Mouse (Mus musculus) frontal cortex, adult 2 months (tissue): ENCODE data around the gene Relch. TPM values are rescaled to one million over a fixed set of nuclear protein-coding genes. Genes with fewer than 3 reads are reported as not detected.
"Not testable (repeated sequence)": the region's sequence is repeated elsewhere in the genome, so short reads cannot be mapped to it uniquely, and the experiment has no call there.

Source experiments
- DNase-seq, 2 experiments: peaks; one replicate each; pipeline ENCODE4 v3.0.0; 2022; ENCODE audit warnings: low spot score in 1 of 2; ENCODE audit errors: extremely low spot score in 1 of 2
- polyA plus RNA-seq: library from polyadenylated mRNA; depleted of rRNA; stranded (reverse); fragments of >200 nt; gene quantifications from 2 replicates; pipeline ENCODE4 v1.2.3, GENCODE M21; 2012; rRNA removed

Relch gene
- polyA plus RNA-seq = 39.0 and 43.0 TPM in 2 replicates

DNA sequence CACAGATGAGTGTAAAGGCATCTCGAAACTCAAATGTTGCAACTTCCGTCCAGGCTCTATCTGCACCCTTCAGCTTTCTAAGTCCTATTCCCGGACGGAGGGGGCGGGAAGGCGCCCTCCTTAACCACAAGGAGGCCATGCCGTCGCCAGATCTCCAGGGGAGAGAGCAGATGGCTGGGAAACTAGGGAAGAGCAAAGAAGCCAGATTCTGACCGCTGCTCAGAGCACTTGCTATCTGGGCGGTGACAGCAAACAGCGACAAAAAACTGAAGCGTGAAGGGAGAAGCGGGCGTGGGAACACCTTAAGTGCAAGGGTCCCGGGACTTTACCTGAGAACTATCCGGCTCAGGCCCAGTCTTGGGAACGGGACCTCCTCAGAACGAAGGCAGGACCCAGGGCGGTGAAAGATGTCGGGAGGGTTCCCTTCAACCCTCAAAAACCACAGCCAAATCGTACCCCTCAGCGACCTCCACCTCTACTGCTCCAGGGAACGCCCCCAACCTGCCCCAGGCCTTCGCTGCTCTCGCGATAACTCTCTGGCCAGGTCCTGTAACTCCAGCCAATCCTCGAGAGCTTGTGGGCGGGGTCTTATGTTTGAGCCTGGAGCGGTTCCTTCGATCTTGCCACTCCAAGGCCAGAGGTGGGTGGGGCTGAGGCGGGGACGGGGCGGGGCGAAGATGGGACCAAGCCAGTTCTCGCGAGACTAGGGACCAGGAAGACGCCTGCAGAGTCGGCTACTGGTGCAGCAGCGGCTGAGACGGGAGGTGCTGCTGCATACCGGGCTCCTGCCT, at the start of gene Relch, which contains the start of gene Pign:
TSS of gene Relch (plus strand) at position 691 of the 791 bp plus-strand sequence.
TSS of gene Pign (minus strand) at position 507 of the 791 bp plus-strand sequence.
- DNase-seq = peak; percentile 98 to 99

DNA sequence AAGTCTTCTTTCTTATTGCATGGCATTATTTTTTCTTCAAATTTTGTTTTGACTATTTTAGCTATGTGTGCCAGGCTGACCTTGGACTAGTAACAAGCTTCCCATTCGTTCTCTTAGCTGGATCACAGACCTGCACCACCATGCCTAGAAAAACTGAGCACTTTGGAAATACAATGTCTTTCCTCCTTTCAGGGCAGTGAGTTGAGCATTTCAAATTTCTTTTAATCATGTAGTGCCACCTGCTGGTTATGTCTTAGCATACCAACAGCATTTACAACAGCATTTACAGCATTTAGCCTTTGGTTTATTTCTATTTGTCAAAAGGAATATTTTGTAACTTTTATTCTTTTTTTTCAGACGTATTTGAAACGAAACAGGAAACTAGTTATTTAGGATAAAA, 33.2 kb upstream of the Relch start:
- DNase-seq = peak in 1 of 2 experiments; percentile 79

DNA sequence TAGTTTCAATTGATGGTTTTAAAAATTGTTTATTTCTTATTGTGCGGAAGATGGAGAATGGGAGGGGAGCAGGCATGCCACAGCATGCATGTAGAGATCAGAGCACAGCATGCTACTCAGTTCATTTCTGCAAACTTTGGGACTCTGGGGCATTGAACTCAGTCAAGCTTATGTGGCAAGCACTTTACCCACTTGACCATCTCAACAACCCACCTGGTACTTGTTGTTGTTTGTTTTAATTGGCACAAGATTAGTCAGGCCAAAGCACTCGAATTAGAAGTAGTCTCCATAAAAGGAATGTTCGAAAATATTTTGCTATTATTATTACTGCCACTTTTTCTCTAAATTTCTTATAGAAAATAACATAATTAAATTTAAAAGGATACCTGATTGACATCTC, 19.6 kb upstream of the Relch start:
- no peak for DNase-seq

DNA sequence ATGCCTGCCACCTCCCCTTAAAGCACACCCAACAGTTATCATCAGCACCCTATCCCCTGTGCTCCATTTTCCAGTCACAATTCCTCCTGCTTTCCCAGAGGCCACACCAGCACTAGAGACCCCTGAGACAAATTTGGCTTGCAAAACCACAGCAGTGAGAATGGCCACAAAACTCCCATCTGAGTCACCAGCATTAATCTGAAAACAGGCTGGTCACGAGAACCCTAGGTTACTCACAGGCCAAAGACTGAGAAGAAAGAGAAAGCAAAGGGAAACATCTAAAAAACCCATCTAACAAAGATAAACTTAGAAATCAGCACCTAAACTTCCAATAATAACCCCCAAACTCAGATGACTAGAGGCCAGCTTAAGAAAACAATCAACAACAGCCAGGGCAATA, 13.0 kb upstream of the Relch start:
- no peak for DNase-seq

DNA sequence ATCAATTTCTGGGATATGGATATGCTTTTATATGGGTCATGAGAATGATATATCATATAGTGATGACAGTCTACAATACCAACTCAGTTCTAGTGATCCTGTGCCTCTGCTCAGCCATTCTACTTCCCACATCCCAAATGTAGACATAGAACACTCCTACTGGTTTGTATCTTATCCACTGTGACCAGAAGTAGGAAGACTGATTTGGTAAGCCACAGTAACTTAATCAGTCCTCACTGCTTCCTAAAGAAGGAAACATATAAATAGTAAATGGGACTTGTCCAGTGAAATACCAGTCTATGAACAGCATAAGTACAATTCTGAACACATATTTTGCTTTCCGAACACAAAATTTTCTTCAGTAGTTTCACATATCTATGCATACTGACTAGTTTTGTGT, 9.7 kb upstream of the Relch start:
- no peak for DNase-seq

DNA sequence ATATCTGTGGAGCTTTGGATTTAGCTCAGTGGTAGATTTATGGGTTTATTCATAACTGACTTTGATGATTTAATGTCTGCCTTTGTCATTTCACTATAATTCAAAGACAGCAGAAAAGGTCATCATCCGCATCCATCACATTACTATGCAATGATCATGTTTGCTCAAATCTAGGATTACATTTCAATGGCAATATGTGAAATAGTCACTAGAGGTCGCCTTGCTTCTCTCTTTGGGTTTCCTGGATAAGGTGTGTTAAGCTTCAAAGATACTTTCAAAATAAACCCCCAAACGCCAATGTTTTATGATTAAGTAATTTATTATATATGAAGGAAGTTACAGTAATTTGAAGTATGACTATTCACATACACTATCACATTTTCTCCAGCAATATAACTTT, 3.6 kb upstream of the Relch start:
- DNase-seq = peak in 1 of 2 experiments; percentile 89

DNA sequence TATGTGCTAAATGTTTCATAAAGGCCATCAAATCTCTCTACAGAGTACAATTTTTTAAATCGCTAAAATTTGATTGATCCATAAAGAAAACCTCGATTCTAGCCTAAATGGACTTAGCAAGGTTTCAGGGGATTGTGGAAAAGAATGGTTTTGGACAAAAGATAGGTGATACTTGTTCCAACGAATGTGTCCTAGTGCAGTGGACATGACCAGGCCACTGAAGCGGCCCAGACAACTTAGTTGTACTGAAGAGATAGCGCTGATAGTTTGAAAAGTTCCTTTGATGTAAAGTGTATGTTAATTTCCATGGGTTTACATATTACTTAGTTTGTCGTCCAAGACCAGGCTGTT, 866 bp upstream of the Relch start:
- DNase-seq = no peak

DNA sequence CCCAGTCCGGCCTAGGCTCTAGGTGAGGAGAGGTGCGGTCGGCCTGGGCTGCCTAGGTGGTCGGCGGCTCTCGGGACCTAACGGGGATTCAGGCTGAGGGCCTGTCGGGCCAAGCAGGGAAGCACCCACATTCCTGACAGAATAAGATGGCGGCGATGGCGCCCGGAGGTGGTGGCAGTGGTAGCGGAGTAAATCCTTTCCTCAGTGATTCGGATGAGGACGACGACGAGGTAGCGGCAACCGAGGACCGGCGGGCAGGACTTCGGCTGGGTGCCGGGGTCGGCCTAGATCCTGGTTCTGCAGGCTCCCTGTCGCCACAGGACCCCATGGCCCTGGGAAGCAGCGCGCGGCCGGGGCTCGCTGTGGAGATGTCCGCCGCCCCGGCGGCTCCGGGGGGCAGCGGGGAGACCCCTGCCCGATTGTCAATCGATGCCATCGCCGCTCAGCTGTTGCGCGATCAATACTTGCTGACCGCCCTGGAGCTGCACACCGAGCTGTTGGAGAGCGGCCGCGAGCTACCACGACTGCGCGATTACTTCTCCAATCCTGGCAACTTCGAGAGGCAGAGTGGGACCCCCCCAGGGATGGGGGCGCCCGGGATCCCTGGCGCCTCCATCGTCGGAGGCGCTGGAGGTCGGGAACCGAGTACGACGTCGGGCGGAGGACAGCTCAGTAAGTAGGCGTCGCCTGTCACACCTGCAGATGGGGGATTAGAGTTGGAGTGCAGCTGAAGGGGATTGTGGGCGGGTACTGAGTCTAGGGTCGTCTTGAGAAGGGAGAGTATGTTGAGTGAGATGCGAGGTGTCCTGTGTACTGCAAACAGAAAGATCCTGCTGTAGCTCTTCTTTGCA, 526 bp downstream of the Relch start:
- peak in 1 of 2 experiments; percentile 13 for DNase-seq

DNA sequence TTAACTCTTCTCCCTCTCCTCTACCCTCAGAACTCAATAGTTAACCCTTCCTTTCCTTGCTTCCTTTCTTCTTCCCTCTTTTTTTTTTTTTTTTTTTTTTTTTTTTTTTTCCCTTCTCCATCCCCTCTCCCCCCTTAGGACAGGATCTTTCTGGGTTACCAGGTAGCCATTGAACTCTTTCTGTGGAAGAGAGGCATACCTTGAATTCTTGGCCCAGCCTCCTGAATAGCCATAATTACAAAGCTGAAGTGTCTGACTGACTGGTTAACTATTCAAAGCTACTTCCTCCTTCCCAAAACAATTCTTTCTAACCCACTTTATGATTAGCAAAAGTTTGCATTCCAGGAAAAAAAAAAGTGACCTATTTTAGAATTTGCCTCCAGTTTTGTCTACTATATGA, 6.0 kb downstream of the Relch start:
- no peak for DNase-seq

DNA sequence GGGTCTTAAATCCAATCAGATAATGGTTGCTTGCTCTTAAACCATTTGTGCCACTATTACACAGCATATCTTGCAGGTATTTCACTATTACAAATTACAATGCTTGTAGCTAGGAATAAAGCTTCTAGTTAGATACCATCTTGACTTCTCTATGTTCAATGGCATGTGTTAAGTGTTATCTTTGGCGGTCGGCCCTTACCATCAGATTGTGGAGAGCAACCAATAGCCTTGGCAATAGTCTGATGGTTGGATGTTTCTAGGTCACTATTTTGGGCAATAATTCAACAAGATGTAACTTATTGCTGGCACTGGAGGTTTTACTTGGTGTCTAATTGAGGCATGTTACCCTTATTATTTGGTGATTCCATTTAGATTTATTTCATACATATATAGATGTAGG, 11.1 kb downstream of the Relch start:
- no peak for DNase-seq

DNA sequence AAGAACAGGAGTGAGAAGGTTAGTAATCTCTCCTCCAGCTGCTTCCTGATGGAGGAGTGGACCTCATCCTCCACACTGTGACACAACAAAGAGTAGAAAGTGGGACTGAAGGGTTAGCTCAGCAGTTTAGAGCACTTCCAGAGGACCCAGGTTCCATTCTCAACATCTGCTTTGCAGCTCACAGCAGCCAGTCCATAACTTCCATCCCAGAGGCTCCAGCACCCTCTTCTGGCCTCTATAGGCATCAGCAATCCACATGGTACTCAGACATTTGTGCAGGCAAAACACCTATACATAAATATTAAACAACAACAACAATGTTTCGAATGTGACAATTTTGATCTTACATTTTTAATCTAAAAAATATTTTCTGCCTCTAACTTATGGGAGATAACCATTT, 16.9 kb downstream of the Relch start:
- DNase-seq = peak in 1 of 2 experiments; percentile 20

DNA sequence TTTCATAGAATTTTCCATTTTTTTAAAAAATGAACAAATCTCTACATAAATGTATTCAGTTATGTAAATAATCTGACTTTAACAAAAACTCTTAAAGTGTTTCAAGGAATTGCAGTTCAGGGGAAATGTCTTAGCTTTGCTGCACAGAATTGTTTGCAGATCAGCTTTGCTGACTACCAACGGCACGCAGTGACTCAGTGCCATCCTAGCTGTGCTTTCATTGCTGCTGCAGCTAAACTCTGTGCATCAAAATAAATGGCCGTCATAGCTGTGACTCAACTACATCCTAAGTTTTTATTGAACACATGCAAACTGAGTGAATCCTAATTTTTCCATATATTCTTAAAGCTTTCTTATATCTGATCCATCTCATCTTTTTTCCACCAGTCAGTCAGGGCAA, 21.8 kb downstream of the Relch start:
- peak in 1 of 2 experiments; percentile 33 for DNase-seq

DNA sequence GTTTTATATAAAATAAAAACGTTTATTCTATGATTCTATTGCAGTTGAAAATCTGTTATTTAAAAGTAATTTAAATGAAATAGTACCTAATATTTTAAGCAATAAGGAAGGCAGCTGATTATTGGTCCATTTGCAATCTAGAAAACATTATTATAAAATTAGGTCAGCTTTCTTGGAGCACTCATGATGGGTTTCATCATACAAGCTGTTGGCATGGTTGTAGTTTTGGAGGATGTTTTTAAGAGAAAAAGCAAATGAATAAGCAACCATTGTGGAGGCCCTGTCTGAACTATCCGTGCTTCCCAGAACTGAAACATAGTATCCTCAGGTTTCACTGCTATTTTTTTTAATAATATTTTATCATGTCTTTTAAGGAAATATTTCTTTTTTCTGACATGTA, 31.9 kb downstream of the Relch start:
- no peak for DNase-seq

DNA sequence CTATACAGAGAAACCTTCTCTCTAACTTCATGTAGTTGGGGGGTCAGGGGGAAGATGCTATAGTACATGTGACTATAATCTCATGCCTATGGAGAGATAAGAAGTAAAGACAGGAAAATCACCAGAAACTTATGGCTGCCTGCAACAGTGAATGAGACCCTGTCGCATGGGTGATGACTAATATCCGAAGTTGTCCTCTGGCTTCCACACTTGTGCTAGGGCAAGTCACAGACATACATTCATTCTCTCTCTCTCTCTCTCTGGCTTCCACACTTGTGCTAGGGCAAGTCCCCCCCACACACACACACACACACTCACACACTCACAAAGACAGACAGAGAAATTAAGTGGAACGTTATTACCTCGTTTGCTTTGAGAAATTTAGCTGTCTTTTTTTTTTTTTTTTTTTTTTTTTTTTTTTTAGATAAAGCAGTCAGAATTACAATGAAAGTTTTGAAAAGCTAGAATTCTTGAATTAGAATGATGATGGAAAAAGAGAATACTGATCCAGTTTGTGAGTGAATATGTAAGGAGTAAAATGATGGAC, 37.4 kb downstream of the Relch start:
- DNase-seq = no peak

DNA sequence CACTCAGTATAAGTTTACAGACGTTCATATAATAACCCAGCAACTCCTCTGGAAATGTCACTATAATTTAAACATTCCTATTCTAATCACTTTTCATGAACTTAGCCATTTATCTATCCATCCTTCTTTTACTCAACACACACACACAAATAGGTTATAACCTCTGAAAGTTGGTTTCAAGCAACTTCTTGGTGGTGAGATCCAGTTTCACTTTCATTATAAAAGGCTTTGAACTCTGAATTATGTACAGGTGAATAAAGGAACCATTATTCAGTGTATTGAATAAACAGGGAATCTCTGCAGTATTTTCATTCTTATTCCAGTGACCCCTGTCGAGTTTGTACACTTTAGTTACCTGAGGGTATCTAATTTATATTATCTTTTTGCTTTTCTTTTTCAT, 45.8 kb downstream of the Relch start:
- no peak for DNase-seq

DNA sequence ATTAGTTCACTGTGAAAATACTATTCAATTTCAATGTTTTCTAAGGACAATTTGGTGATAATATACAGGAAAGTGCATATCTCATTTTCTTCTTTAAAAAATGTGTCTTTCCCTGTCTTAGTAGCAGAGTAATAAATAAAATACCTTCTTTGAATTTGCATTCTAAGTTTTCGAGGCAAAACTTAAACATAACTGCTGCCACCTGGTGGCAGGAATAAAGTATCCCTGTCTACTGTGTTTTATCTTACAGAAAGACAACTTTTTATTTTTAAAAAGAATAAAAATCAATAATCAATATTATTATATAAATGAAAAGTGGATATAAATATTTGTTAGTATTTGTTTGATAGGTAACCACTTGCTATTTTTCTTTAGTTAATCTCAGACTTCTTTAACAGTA, 47.6 kb downstream of the Relch start:
- DNase-seq = peak in 1 of 2 experiments; percentile 53

DNA sequence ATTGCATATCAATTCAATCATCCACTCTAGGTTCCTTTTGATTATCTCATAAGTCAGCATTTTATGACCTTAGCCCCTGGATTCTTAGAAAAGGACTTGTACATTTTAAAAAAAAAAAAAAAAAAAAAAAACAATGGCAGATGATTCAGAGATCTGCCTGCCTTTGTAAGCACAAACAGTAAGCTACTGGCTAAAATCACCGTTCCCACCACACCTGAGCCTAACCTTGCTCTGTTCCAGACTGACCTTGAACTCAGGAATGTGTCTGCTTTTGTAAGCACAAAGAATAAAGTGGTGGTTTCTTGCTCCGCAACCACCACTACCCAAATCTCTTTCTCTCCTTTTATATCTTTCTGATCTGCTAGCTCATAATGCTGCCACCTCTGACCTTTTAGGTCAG, 49.2 kb downstream of the Relch start:
- no peak for DNase-seq

DNA sequence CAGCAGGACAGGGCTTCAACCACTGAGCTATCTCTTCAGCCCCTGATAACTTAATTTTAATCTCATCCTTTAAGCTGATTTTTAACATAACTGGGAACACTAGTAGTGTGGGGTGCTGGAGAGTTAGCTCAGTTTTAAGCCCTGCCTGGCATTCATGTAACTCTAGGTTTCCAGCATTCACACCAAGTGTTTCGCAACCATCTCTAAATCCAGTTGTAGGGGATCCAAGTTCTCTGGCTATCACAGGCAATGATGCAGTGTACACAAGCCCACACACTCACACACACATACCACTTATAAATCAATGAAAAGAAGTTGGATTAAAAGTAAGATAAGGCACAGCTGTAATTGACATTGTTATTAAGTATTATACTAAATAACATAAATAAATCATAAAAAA, 54.7 kb downstream of the Relch start:
- DNase-seq = no peak

DNA sequence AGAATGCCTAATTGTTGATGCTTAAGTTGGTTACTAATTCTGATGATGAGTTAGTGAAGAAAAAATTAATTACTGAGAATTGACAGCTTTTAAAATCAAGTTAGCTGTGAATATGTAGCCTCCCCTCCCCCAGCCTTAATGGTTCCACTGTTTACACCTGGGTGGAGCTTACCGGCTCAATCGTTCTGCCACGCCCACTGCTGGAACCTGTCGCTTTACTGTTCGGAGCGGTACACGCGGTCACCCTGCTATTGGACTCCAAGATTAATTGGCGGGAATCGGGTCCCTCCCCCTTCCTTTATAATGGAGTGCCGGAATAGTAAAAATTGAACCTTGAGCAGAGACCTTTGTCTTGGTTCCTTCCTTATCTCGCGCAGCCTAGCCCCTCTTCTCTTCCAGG, 65.6 kb downstream of the Relch start:
- DNase-seq = not testable (repeated sequence)

DNA sequence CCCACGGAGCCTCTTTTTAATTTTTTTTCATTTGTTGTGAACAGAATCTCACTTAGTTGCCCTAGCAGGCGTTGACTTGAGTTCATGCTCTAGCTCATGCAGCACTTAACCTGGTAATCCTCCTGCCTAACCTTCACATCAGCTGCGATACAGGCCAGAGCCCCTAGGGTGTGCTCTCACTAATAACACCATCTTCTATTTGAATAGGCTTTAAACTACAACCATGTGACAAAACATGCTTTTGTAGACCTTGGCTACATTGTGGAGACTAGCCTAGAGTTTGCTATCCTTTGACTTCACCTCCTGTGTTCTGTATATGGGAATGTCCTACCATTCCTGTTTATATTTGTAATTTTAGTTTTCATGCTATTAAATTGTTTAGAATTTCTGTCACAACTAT, 71.7 kb downstream of the Relch start:
- DNase-seq = no peak

DNA sequence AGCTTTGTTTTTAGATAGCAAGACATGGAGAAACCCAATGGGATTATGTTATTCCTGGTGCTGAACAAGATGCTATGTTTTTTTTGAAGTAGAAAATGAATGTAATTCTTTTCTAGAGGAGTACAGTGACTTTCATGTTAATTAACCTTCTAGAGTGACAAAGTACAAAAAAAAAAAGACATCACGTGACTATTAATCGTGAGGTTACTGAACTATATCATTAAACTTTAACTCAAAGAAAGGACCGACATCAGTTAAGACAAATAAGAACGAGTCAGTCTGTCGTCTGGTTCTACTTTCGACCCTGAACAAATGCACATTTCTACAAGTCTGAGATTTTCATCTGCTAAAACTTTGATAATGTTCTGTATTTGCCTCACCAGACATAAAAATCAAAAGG, 74.7 kb downstream of the Relch start:
- no peak for DNase-seq
